Mouse (Mus musculus) midbrain, embryonic 11.5 days (tissue): Measurements from ENCODE around the gene Nags. TPM values are rescaled to one million over a fixed set of nuclear protein-coding genes. Genes with fewer than 3 reads are reported as not detected.

Source experiments
- ATAC-seq: fragments of 200-750 bp; cut with Nextera tagmentation; 2 replicates; pipeline ENCODE4 v1.8.0; 2017; ENCODE audit warnings: moderate TSS enrichment, moderate library complexity; ENCODE audit not compliant: low FRiP score
- DNase-seq: peaks from one replicate; pipeline ENCODE4 v3.0.0; 2015; ENCODE audit warnings: low spot score; ENCODE audit errors: missing footprints
- H3K27ac ChIP-seq: fragments of 300-500 bp; sonication (generic); 2 replicates; pipeline ENCODE4 v1.5.1; 2014; ENCODE audit warnings: low read depth, low read length
- H3K27me3 ChIP-seq: fragments of 300-500 bp; sonication (generic); 2 replicates; pipeline ENCODE4 v1.6.1; 2014; ENCODE audit warnings: mild to moderate bottlenecking, low read length, moderate library complexity, mixed read lengths; ENCODE audit not compliant: control insufficient read depth, insufficient read depth
- H3K36me3 ChIP-seq: fragments of 300-500 bp; sonication (generic); 2 replicates; pipeline ENCODE4 v1.6.1; 2014; ENCODE audit warnings: mild to moderate bottlenecking, low read length, moderate library complexity, mixed read lengths; ENCODE audit not compliant: control insufficient read depth, insufficient read depth
- H3K4me1 ChIP-seq: fragments of 300-500 bp; sonication (generic); 2 replicates; pipeline ENCODE4 v1.6.1; 2014; ENCODE audit warnings: low read length; ENCODE audit not compliant: control insufficient read depth, insufficient read depth
- H3K4me2 ChIP-seq: fragments of 300-500 bp; sonication (generic); 2 replicates; pipeline ENCODE4 v1.6.1; 2014; ENCODE audit warnings: mild to moderate bottlenecking, moderate library complexity
- H3K4me3 ChIP-seq: fragments of 300-500 bp; sonication (generic); 2 replicates; pipeline ENCODE4 v1.5.1; 2014; ENCODE audit warnings: low read depth, low read length
- H3K9ac ChIP-seq: fragments of 300-500 bp; sonication (generic); 2 replicates; pipeline ENCODE4 v1.6.1; 2014; ENCODE audit warnings: low read length
- H3K9me3 ChIP-seq: fragments of 300-500 bp; sonication (generic); 2 replicates; pipeline ENCODE4 v1.6.1; 2016; ENCODE audit warnings: low read length; ENCODE audit not compliant: control insufficient read depth
- WGBS: fragments of 180-500 bp; shearing (Covaris S2); extraction: QIAGEN DNeasy Blood & Tissue Kit; methylation state at CpG from one replicate; pipeline ENCODE4 v1.1.7; 2014; 5-methylcytosine and 5-hydroxymethylcytosine counted together
- polyA plus RNA-seq: library from polyadenylated mRNA; unstranded; fragments of >200 nt; fragmentation: Nextera tagmentation; extraction: Ambion mirVana; gene quantifications from 2 replicates; pipeline ENCODE4 v1.2.1, GENCODE M21; 2014

Gene Nags
- polyA plus RNA-seq, 1 experiment from 2014 or later = not detected

- Histone ChIP-seq H3K9me3 (no peaks in the 10 kb centered on the region), H3K27ac (no peak overlapping the region), H3K4me1 (peaks cover 11% of the 10 kb centered on the region), H3K9ac (0 out of 2 replicates have a peak overlapping the region, but pooled peaks have one; percentile 12), H3K27me3 (no peaks in the 10 kb centered on the region), H3K4me2 (no peak overlapping the region), H3K4me3 (no peak overlapping the region), H3K36me3 (peaks cover 14% of the 10 kb centered on the region)
- no peak for ATAC-seq
- no peak for DNase-seq
- WGBS = 50% methylated on average over 4 of the region's 4 CpGs
Measured at GRCm38 (mm10) chr11:102190848-102191247, 45.5 kb downstream of the Nags start.

- DNase-seq (no peak), ATAC-seq (no peak)
- Histone ChIP-seq H3K4me3 (no peak overlapping the region), H3K9me3 (no peaks in the 10 kb centered on the region), H3K27ac (no peak overlapping the region), H3K27me3 (no peaks in the 10 kb centered on the region), H3K36me3 (peaks cover 17% of the 10 kb centered on the region), H3K9ac (no peak overlapping the region), H3K4me2 (no peak overlapping the region), H3K4me1 (peaks cover 11% of the 10 kb centered on the region)
- WGBS = 82% methylated on average over 9 of the region's 9 CpGs
Measured at GRCm38 (mm10) chr11:102193657-102194440, 48.5 kb downstream of the Nags start.

- ATAC-seq (no peak), DNase-seq (no peak)
- Histone ChIP-seq H3K4me2 (no peak overlapping the region), H3K9me3 (no peaks in the 10 kb centered on the region), H3K36me3 (peaks cover 25% of the 10 kb centered on the region), H3K9ac (no peak overlapping the region), H3K4me3 (no peak overlapping the region), H3K4me1 (no peaks in the 10 kb centered on the region), H3K27ac (no peak overlapping the region), H3K27me3 (no peaks in the 10 kb centered on the region)
- WGBS = 86% methylated on average over 21 of the region's 21 CpGs
Measured at GRCm38 (mm10) chr11:102196018-102196797, 50.9 kb downstream of the Nags start.

- Histone ChIP-seq H3K4me2 (no peak overlapping the region), H3K9me3 (no peaks in the 10 kb centered on the region), H3K9ac (no peak overlapping the region), H3K4me1 (no peaks in the 10 kb centered on the region), H3K27me3 (no peaks in the 10 kb centered on the region), H3K27ac (no peak overlapping the region), H3K4me3 (no peak overlapping the region), H3K36me3 (peaks cover 21% of the 10 kb centered on the region)
- WGBS = 67% methylated on average over 6 of the region's 6 CpGs
- DNase-seq = no peak
- ATAC-seq = no peak
Measured at GRCm38 (mm10) chr11:102198245-102198644, 52.9 kb downstream of the Nags start.

Other genes with a start within 250 kb of the Nags start
- not detected in 2 replicates for gene Sost, start 178.5 kb upstream of the Nags start, polyA plus RNA-seq
- gene Cfap97d1, start 161.2 kb upstream of the Nags start, polyA plus RNA-seq = not detected in 2 replicates
- 11.1 and 11.6 TPM in 2 replicates for gene Dusp3, start 158.5 kb upstream of the Nags start, polyA plus RNA-seq
- 14.4 and 15.5 TPM in 2 replicates for gene Mpp3, start 117.1 kb upstream of the Nags start, polyA plus RNA-seq
- 0.11 and 0.19 TPM in 2 replicates for gene Cd300lg, start 104.0 kb upstream of the Nags start, polyA plus RNA-seq
- 9.4 and 10.8 TPM in 2 replicates for gene Mpp2, start 57.0 kb upstream of the Nags start, polyA plus RNA-seq
- gene Ppy, start 44.2 kb upstream of the Nags start, polyA plus RNA-seq = not detected in 2 replicates
- 0.44 TPM in 1 of 2 replicates, not detected in the other for gene Pyy, start 37.7 kb upstream of the Nags start, polyA plus RNA-seq
- 33.5 and 35.9 TPM in 2 replicates for gene Tmem101, start 10.9 kb downstream of the Nags start, polyA plus RNA-seq
- 73.5 and 74.8 TPM in 2 replicates for gene Lsm12, start 39.8 kb downstream of the Nags start, polyA plus RNA-seq
- gene G6pc3, start 44.1 kb downstream of the Nags start, polyA plus RNA-seq = 27.8 and 31.5 TPM in 2 replicates
- gene Hdac5, start 84.7 kb downstream of the Nags start, polyA plus RNA-seq = 25.6 and 31.9 TPM in 2 replicates
- 17.4 and 18.4 TPM in 2 replicates for gene BC030867, start 103.4 kb downstream of the Nags start, polyA plus RNA-seq
- gene Asb16, start 123.2 kb downstream of the Nags start, polyA plus RNA-seq = 0.08 TPM in 1 of 2 replicates, not detected in the other
- gene Tmub2, start 139.4 kb downstream of the Nags start, polyA plus RNA-seq = 54.0 and 55.7 TPM in 2 replicates
- 13.3 and 15.2 TPM in 2 replicates for gene Atxn7l3, start 151.1 kb downstream of the Nags start, polyA plus RNA-seq
- 84.7 and 86.1 TPM in 2 replicates for gene Ubtf, start 174.2 kb downstream of the Nags start, polyA plus RNA-seq
- 30.6 and 31.3 TPM in 2 replicates for gene Slc4a1, start 220.7 kb downstream of the Nags start, polyA plus RNA-seq
- 42.0 and 43.0 TPM in 2 replicates for gene Rundc3a, start 247.9 kb downstream of the Nags start, polyA plus RNA-seq